Mouse (Mus musculus) stomach, embryonic 16.5 days (tissue): Measurements from ENCODE around the gene Nobox. TPM values are rescaled to one million over a fixed set of nuclear protein-coding genes. Genes with fewer than 3 reads are reported as not detected.

Experiments
- ATAC-seq: fragments of 200-750 bp; cut with Nextera tagmentation; 2 replicates; pipeline ENCODE4 v1.8.0; 2017; ENCODE audit warnings: moderate number of reproducible peaks, moderate TSS enrichment; ENCODE audit not compliant: insufficient read depth, low FRiP score
- H3K27ac ChIP-seq: fragments of 300-500 bp; sonication (generic); 2 replicates; pipeline ENCODE4 v1.5.1; 2014; ENCODE audit warnings: low read length
- H3K27me3 ChIP-seq: fragments of 300-500 bp; sonication (generic); 2 replicates; pipeline ENCODE4 v1.6.1; 2014; ENCODE audit warnings: low read length, control low read depth, mixed read lengths; ENCODE audit not compliant: control insufficient read depth, insufficient read depth
- H3K36me3 ChIP-seq: fragments of 300-500 bp; sonication (generic); 2 replicates; pipeline ENCODE4 v1.6.1; 2014; ENCODE audit warnings: low read length; ENCODE audit not compliant: control insufficient read depth, insufficient read depth
- H3K4me1 ChIP-seq: fragments of 300-500 bp; sonication (generic); 2 replicates; pipeline ENCODE4 v1.6.1; 2014; ENCODE audit warnings: low read length, control low read depth, mixed read lengths; ENCODE audit not compliant: control insufficient read depth, insufficient read depth
- H3K4me2 ChIP-seq: fragments of 300-500 bp; sonication (generic); 2 replicates; pipeline ENCODE4 v1.6.1; 2014; ENCODE audit warnings: low read depth, low read length, mixed read lengths
- H3K4me3 ChIP-seq: fragments of 300-500 bp; sonication (generic); replicated peaks from 2 replicates; pipeline ENCODE4 v1.5.1; 2014; ENCODE audit warnings: mild to moderate bottlenecking, low read length
- H3K9ac ChIP-seq: fragments of 300-500 bp; sonication (generic); 2 replicates; pipeline ENCODE4 v1.6.1; 2014; ENCODE audit warnings: low read length
- H3K9me3 ChIP-seq: fragments of 300-500 bp; sonication (generic); replicated peaks from 2 replicates; pipeline ENCODE4 v1.6.1; 2016; ENCODE audit warnings: low read length, control low read depth; ENCODE audit not compliant: control insufficient read depth
- WGBS: fragments of 180-500 bp; shearing (Covaris S2); extraction: QIAGEN DNeasy Blood & Tissue Kit; methylation state at CpG from one replicate; pipeline ENCODE4 v1.1.7; 2014; 5-methylcytosine and 5-hydroxymethylcytosine counted together
- polyA plus RNA-seq: library from polyadenylated mRNA; unstranded; fragments of >200 nt; fragmentation: Nextera tagmentation; extraction: Ambion mirVana; gene quantifications from 2 replicates; pipeline ENCODE4 v1.2.1, GENCODE M21; 2015

The Nobox gene
- polyA plus RNA-seq, 1 experiment from 2014 or later: not detected

DNA sequence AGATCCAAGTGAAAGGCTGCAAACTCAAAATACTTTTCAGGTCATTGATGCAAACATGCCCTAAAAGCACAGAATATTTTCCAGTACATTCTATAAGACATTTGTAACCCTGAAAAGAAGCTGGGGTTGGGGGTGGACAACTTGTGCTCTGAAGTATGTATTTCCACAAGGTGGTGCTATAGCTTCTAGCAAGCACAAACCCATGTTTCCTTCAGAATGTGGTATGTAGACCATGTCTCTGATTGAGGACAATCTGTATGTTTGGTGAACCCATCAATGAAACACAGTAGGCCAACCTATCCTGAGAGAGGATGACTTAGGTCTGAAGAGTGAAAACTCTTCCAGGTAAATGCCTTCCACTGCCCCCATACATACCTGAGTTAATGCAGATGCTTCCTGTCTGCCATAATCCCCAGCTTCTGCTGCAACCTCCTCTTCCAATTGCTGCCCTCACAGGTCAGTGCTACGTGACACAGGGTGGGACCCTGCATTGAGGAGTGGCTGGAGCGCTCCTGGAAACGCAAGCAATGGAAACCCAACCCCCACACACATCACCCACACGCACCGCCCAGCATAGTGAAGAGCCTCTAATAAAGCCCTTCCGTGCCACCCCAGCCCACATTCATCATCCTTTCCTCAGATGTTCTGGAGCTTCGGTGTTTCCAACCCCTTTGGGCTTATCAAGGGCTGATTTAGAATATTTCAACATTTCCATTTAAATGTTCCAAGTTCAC lies 55.0 kb downstream of the Nobox start:
- H3K9ac ChIP-seq: no peak overlapping the region
- H3K4me3 ChIP-seq: no peak overlapping the region
- H3K36me3 ChIP-seq: no peaks in the 10 kb centered on the region
- no peaks in the 10 kb centered on the region for H3K27me3 ChIP-seq
- no peaks in the 10 kb centered on the region for H3K9me3 ChIP-seq
- no peaks in the 10 kb centered on the region for H3K4me1 ChIP-seq
- no peak overlapping the region for H3K27ac ChIP-seq
- ATAC-seq: no peak; the same call in 1 of the 2 replicates
- no peak overlapping the region for H3K4me2 ChIP-seq
- 62% methylated on average over 7 of the region's 7 CpGs for WGBS

Other genes with a start within 250 kb of the Nobox start
- gene Olfr441, start 203.2 kb downstream of the Nobox start, polyA plus RNA-seq: not detected in 2 replicates
- gene Olfr237-ps1, start 163.0 kb downstream of the Nobox start, polyA plus RNA-seq: not detected in 2 replicates
- gene Olfr437, start 146.3 kb downstream of the Nobox start, polyA plus RNA-seq: not detected in 2 replicates
- not detected in 2 replicates for gene Olfr13, start 137.4 kb downstream of the Nobox start, polyA plus RNA-seq
- not detected in 2 replicates for gene Olfr435, start 112.4 kb downstream of the Nobox start, polyA plus RNA-seq
- not detected in 2 replicates for gene Olfr434, start 96.5 kb downstream of the Nobox start, polyA plus RNA-seq
- gene Olfr47, start 78.0 kb downstream of the Nobox start, polyA plus RNA-seq: not detected in 2 replicates
- 21.0 and 23.5 TPM in 2 replicates for gene Arhgef5, start 44.0 kb downstream of the Nobox start, polyA plus RNA-seq